Mouse (Mus musculus) kidney, adult 2 months (tissue): ENCODE measurements around the gene Siae. TPM values are rescaled to one million over a fixed set of nuclear protein-coding genes. Genes with fewer than 3 reads are reported as not detected.
A peak's percentile ranks its signal among the peaks of the same experiment; 100 is the strongest.

Source experiments
- DNase-seq: peaks from one replicate; pipeline ENCODE4 v3.0.0; 2021
- H3K27ac ChIP-seq: fragments of 200-500 bp; 2 replicates; pipeline ENCODE4 v1.5.1; 2012; ENCODE audit warnings: low read depth, low read length, control low read depth, inconsistent platforms; ENCODE audit not compliant: insufficient read depth
- H3K27me3 ChIP-seq: fragments of 200-500 bp; replicated peaks from 2 replicates; pipeline ENCODE4 v1.6.1; 2012; ENCODE audit warnings: mild to moderate bottlenecking, moderate library complexity, low read length, inconsistent platforms; ENCODE audit not compliant: control insufficient read depth, insufficient read depth
- H3K36me3 ChIP-seq: fragments of 200-500 bp; 2 replicates; pipeline ENCODE4 v1.6.1; 2012; ENCODE audit warnings: mild to moderate bottlenecking, moderate library complexity, low read length, inconsistent platforms; ENCODE audit not compliant: control insufficient read depth, insufficient read depth
- H3K4me1 ChIP-seq: fragments of 200-500 bp; 2 replicates; pipeline ENCODE4 v1.6.1; 2011; ENCODE audit warnings: low read length; ENCODE audit not compliant: control insufficient read depth, insufficient read depth
- H3K4me3 ChIP-seq: fragments of 200-500 bp; 2 replicates; pipeline ENCODE4 v1.5.1; 2011; ENCODE audit warnings: mild to moderate bottlenecking, low read depth, low read length, control low read depth; ENCODE audit not compliant: insufficient read depth
- CTCF ChIP-seq: fragments of 200-500 bp; conservative IDR thresholded peaks from 2 replicates; pipeline ENCODE4 v1.5.1; 2011; ENCODE audit warnings: low read depth, mild to moderate bottlenecking, control low read depth, low read length, moderate library complexity, mixed read lengths; ENCODE audit not compliant: insufficient read depth, insufficient read length
- POLR2A ChIP-seq: fragments of 200-500 bp; IDR thresholded peaks from one replicate; pipeline ENCODE4 v1.6.1; 2011; ENCODE audit warnings: low read depth, low read length, control low read depth
- WGBS: fragments of 180-500 bp; shearing (Covaris S2); methylation state at CpG from one replicate; pipeline ENCODE4 v1.1.7; 2018; 5-methylcytosine and 5-hydroxymethylcytosine counted together
- polyA plus RNA-seq: library from polyadenylated mRNA; depleted of rRNA; stranded (reverse); fragments of >200 nt; gene quantifications from 2 replicates; pipeline ENCODE4 v1.2.3, GENCODE M21; 2012

Gene Siae
- polyA plus RNA-seq, 1 experiment: 17.8 TPM

GRCm38 (mm10) chr9:37621290-37621689 lies 65.8 kb downstream of the Siae start:
- TF ChIP-seq CTCF: no peak
- no peak for TF ChIP-seq POLR2A
- no peak for DNase-seq
- H3K4me3 ChIP-seq: no peak overlapping the region
- H3K36me3 ChIP-seq: peaks cover 2% of the 10 kb centered on the region
- no peak overlapping the region for H3K27ac ChIP-seq
- H3K4me1 ChIP-seq: no peaks in the 10 kb centered on the region
- 87% methylated on average over 6 of the region's 6 CpGs for WGBS
- H3K27me3 ChIP-seq: no peaks in the 10 kb centered on the region

- Histone ChIP-seq H3K4me3 (no peak overlapping the region), H3K27ac (no peak overlapping the region), H3K27me3 (no peaks in the 10 kb centered on the region), H3K36me3 (peaks cover 2% of the 10 kb centered on the region), H3K4me1 (no peaks in the 10 kb centered on the region)
- no peak for DNase-seq
- TF ChIP-seq POLR2A (no peak), CTCF (no peak)
- WGBS: 96% methylated on average over 3 of the region's 3 CpGs
These were observed 68.5 kb downstream of the Siae start for GRCm38 (mm10) chr9:37623981-37624380.

GRCm38 (mm10) chr9:37624502-37624901 lies 69.0 kb downstream of the Siae start:
- no peak overlapping the region for H3K27ac ChIP-seq
- no peak for DNase-seq
- WGBS: 81% methylated on average over 1 of the region's 1 CpGs
- H3K4me1 ChIP-seq: no peaks in the 10 kb centered on the region
- H3K4me3 ChIP-seq: no peak overlapping the region
- TF ChIP-seq POLR2A (no peak), CTCF (no peak)
- no peaks in the 10 kb centered on the region for H3K27me3 ChIP-seq
- H3K36me3 ChIP-seq: peaks cover 2% of the 10 kb centered on the region

- TF ChIP-seq POLR2A (no peak), CTCF (no peak)
- 48% methylated on average over 3 of the region's 3 CpGs for WGBS
- Histone ChIP-seq H3K4me1 (no peaks in the 10 kb centered on the region), H3K27ac (no peak overlapping the region), H3K36me3 (peaks cover 2% of the 10 kb centered on the region), H3K4me3 (no peak overlapping the region), H3K27me3 (no peaks in the 10 kb centered on the region)
- no peak for DNase-seq
These were observed 69.6 kb downstream of the Siae start for GRCm38 (mm10) chr9:37625129-37625528.

GRCm38 (mm10) chr9:37625641-37626040 lies 70.1 kb downstream of the Siae start:
- Histone ChIP-seq H3K4me3 (no peak overlapping the region), H3K4me1 (no peaks in the 10 kb centered on the region), H3K36me3 (peaks cover 2% of the 10 kb centered on the region), H3K27me3 (no peaks in the 10 kb centered on the region), H3K27ac (no peak overlapping the region)
- WGBS: 44% methylated on average over 7 of the region's 7 CpGs
- peak; percentile 13 for DNase-seq
- TF ChIP-seq CTCF: no peak
- no peak for TF ChIP-seq POLR2A

- Histone ChIP-seq H3K36me3 (peaks cover 2% of the 10 kb centered on the region), H3K27ac (no peak overlapping the region), H3K4me3 (no peak overlapping the region), H3K27me3 (no peaks in the 10 kb centered on the region), H3K4me1 (no peaks in the 10 kb centered on the region)
- 22% methylated on average over 3 of the region's 3 CpGs for WGBS
- TF ChIP-seq CTCF (no peak), POLR2A (no peak)
- DNase-seq: peak; percentile 69
These were observed 70.6 kb downstream of the Siae start for GRCm38 (mm10) chr9:37626103-37626567.

- H3K27me3 ChIP-seq: no peaks in the 10 kb centered on the region
- TF ChIP-seq CTCF (no peak), POLR2A (no peak)
- no peaks in the 10 kb centered on the region for H3K4me1 ChIP-seq
- peaks cover 2% of the 10 kb centered on the region for H3K36me3 ChIP-seq
- no peak overlapping the region for H3K27ac ChIP-seq
- no peak overlapping the region for H3K4me3 ChIP-seq
- WGBS: 100% methylated on average over 1 of the region's 1 CpGs
- DNase-seq: no peak
These were observed 71.8 kb downstream of the Siae start for GRCm38 (mm10) chr9:37627263-37627662.

GRCm38 (mm10) chr9:37628581-37628980 lies 73.1 kb downstream of the Siae start:
- Histone ChIP-seq H3K36me3 (peaks cover 2% of the 10 kb centered on the region), H3K4me1 (no peaks in the 10 kb centered on the region), H3K27me3 (no peaks in the 10 kb centered on the region), H3K4me3 (no peak overlapping the region), H3K27ac (no peak overlapping the region)
- no peak for DNase-seq
- TF ChIP-seq POLR2A (no peak), CTCF (no peak)
- WGBS: 92% methylated on average over 4 of the region's 4 CpGs
